Mouse (Mus musculus) frontal cortex, postnatal 36 days (tissue): ENCODE measurements at regions not wholly inside any gene's neighbourhood (a gene's known extent, or its start where the extent isn't known, plus 50 kb on each side); places are given as distances from the start of the nearest gene placed in this dataset.

ENCODE experiments used
- DNase-seq, 2 experiments: peaks; one replicate each; pipeline ENCODE4 v3.0.0; 2022; ENCODE audit warnings: low spot score in 2 of 2

DNA sequence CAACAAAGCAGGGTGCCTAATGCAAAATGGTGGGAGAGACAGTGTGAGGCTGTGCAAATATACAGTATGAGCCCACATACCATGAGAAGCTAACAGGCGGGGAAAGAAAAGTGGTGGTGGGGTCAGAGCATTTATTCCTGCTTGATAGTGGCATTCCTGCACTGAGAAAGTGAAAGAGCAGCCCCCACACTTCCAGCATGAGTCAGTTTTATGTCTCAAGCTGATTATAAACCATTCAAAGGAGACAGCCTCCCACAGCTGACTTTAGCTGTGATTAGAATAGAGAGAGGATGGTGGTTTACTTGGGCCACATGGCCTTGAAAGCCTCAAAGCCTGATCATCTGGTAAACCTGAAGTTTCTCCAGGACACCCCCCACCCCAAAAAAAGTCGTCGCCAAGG, 64.4 kb downstream of the Gm43517 start:
- DNase-seq: peak; percentile 54 to 58

DNA sequence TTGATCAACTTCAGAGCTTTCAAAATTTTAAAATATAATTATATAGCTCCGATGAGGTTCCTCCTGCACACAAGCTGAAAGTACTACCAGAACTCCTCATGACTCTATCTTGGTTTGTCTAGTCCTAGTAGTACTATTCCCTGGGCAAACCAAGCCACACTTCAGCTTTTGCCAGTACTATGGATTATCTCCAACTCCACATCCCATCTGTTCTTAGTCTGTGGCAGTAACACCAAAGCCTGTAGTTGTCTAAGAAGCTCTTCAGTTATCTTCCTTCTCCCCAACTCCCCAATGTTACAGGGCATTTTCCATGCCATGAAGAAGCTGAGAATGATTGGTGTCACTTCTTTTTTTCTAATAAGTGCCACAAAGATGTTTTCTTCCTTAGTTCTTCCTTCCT, 83.1 kb downstream of the Gm43517 start:
- DNase-seq: no peak

DNA sequence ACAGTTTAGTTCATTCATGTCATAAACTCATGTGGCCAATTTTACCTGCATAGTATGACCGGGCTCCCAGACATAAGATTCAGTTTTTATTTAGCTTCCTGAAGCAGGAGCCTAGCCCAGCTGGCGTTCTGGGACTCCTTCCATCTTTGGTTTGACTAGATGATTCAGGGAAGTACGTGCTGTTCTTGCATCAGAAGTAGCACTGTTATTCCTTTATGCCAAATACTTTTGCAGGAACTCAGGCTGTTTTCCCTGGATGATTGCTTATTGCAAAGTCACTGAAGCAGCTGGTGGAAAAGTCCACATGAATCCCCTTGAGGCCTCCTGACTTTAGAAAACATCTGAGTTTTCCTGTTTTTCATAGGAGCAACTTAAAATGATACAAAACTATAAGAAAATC, 88.4 kb downstream of the Gm43517 start:
- peak; percentile 66 to 81 for DNase-seq

DNA sequence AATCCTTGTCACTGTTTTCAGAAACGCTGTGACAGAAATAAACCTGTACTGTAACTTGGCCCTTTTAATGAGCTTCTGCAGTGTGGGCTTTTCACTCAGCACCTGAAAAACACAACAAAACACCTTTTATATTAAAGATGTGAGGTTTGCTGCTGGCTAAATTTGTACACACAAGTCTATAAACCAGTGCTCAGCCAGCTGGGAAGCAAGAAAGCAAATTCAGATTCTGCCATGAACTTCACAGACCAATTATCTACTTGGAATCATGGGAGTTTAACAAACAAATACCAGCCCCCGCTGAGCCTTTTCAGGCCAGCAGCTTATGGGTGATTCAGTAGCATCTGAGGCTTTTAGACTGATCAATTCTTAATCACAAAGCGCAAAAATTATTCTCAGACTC, 95.7 kb downstream of the Gm43517 start:
- DNase-seq: peak in 1 of 2 experiments; percentile 17

DNA sequence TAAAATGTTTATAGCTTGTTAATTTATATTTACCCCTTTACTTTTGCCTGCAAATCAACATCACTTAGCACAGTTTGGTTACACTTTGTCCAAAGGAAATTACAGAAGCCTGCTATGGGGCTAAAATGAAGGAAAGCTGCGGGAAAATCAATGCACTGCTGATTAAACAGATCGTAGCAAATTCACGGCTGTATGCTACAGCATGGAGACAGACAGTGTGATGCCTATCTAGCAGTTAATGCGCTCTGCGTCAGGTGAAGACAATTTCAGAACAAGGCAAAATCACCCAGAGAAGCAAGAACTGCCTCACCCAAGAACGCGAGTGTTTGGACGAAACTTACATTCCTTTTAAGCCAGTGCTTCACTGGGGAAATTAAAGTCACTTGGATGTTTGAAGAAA, 96.2 kb downstream of the Gm43517 start:
- peak in 1 of 2 experiments; percentile 19 for DNase-seq

DNA sequence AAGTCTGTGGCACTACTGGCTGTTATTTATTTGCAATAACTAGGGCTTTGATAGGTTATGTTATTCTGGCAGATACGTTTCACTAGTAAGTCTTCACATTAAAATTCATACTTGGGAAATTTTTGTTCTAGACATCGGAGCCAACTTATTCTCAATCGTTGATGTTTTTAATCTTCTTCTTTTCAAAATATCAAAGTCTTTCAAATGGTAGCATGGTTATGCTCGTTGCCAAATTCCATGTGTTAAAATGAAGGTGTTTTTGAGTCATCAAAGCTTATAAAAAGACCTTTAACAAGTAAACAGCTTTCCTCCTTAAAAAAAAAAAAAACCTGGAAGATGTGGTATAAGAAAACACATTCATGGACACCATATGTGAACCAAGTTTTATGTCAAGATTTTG, 97.4 kb downstream of the Gm43517 start:
- DNase-seq: no peak

DNA sequence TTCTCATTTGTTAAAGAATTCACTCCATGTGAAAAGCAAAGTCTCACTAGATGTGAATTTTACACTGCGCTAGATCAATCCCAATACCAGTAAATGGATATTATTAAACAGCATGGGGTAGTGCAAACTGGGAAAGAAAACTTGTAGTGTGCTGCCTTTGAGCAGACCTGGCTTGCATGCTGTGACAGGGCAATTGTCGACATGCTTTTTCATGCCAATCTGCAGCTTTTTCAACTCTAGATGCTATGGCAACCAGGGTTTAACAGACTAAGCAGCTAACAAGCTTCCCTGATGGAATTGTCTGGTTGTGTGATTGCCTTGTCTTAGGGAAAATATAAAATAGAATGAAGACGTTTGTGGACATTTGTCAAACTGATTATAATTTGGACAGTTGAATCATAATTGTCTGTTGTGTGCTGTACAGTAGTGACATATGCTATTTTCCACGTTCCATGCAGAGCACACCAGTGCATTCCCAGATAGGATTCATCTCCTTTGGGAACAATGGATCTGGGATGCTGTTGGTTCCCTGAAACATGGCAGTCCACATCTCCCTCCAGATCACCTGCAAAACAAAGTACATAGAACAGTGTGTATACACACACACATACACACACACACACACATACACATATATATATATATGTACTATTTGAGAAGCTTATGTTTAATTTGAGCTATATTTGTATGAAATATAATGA, 99.2 kb downstream of the Gm43517 start:
- DNase-seq: no peak

DNA sequence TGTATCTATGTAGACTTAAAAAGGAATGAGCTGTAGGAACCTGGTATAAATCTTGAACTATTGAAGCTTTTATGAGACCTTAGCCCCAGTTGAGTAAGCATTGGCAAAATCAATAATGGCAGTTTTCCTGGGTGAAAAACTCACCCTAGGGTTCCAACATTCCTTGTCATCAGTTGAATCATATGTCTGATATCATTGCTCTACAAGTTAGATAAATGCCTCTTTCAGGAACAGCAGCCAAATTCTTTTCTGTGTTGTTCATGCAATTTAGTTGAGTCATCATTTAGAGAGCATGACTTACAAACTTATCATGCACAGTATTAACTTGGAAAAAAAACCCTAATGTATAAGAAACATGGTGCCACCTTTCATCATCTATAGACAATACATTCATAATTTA, 128.2 kb downstream of the Gm43517 start:
- no peak for DNase-seq

DNA sequence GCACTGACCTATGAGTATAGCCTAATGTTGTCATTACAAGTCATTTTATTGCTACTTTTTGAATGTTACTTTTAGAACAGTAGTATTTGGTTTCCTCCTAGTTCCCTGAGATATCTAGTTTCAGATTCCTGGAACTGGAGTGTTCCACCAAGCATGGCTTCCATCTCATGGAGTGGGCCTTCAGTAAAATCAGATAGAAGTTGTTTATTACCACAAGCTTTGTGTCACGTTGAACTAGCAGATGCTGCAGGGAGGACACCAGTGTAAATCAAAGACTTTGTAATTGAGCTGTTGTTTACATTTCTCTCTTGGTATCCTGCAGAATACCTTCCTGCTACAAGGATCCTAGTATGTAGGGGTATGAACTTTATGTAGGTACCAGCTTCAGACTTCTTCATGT, 129.6 kb downstream of the Gm43517 start:
- no peak for DNase-seq
